Mouse (Mus musculus) monocyte, adult 2 months (primary cell): ENCODE results near the gene Pole3.

Experiments
- DNase-seq, 2 experiments: peaks; one replicate each; pipeline ENCODE4 v3.0.0; 2022; ENCODE audit warnings: low spot score in 2 of 2, low read depth in 1 of 2

Gene Pole3

DNA sequence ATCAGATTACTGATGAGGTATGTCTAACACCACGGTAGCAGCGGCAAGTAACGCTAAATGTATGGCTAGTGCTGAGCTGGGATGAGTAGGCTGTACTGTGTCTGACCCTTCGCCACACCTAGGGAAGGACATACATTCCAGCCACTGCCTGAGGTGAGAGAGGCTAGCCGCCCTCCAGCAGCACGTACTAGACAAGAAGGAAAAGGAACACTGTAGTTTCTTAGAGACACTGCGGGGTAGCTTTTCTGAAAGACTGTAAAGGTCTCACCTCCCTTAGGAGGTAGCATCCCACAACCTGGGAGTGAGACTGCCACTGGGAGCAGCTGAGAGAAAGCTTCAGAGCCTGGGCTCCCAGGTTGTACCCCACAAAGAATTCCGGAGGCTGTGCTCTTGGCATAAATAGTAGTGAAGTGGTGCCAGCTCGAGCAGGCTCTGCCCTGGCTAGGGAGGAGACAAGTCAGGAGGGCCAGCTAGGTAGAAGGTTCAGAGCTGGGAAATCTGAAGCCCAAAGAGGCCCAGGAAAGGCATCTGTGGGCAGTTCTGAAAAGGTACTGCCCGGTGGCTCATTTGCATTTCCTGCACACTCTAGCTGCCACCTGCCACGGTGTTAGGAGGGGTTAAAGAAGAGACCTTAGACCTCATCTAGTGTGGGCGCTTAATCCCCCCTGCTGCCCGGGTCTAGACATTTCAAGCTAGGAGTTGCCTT lies 6.3 kb downstream of the Pole3 start:
- DNase-seq, result no peak

DNA sequence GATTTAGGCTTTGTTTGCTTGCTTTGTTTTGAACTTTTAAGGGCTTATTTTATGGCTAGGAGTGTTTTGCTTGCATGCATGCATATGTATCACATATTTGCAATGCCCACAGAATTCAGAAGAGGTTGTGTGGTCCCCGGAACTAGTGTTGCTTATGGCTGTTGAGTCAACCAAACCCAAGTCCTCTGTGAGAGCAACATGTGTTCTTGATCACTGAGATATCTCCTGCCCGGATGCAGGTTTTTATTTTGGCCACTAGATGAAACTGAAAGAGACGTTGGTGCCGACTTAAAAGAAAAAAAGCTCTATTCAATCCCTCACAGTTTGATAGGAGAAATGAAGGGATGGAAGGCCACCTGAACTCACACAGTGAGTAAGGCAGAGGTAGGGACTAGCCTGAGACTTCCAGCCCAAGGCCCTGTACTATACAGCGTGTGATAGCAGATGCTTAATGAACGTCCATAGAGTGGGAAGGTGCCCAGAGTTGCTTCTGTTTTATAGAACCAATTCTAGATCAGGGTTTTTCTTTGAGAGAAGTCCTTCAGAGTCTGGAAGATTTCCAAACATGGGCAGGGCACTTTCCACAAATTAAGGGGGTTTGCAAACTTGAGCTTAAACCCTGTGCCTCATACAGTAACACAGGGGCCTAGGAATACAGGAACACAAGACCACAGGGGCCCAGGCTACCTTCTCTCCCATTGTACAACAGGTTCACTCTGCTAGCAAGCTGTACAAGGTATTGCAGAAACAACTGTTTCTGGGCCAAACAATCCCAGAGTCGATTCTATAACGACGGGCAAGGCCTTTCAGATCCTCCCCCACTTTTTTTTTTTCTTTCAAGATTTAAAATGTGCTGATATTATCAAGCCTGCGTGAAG lies 7.1 kb downstream of the Pole3 start:
- DNase-seq, result no peak

DNA sequence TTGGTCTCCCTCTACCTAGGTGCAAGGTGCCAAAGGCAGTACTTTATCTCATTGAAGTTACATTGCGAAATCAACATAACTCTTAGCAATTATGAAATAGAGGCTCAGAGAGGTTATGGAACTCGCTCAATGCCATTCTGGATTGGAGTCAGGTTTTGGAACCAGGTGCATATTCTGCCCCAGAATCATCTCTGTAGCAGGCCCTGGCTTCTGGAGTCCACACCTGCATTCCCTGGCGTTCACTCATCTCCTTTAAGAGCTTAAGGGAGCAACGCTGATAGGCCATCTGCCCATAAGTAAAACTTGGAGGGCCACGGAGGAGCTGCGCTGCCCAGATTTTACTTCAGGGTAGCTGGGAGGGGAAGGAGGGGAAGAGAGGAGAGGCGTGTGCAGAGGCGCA lies 7.8 kb downstream of the Pole3 start:
- DNase-seq, result no peak

DNA sequence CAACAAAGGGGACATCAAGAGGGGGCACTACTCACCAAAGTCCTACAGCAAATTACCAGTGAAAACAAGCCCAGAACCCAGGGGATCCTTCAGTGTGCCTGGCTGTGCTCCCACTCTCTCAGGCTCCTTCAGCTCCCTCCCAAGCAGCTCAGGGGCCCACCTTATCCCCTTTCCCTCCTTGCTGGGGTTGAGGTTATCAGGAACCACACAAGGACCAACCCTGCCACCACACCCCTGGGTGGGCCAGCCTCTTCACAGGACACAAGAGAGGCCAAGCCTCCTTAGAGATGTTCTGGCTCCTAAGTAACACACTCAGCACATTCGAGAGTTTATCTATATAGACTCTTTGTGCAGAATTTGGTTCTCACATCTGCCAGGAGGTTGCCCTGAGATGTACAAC lies 8.3 kb downstream of the Pole3 start:
- DNase-seq, result no peak

DNA sequence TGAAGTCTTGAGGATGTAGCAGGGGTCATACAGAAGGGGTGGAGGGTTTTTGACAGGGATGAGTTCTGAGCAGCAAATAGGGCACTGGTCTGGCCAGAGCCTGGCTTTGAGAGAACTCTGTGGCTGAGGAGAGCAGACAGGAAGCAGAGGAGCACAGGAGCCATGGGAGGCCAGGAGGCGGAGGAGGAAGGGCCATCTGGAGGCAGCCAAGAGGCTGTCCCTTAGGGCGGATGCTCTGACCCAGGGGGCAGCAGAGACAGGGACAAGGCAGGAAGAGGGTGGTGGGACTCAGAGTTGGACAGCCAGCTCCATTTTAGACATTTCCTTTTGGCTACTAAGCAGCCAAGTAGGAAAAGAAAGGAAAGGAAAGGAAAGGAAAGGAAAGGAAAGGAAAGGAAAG lies 8.8 kb downstream of the Pole3 start:
- DNase-seq, result no peak

DNA sequence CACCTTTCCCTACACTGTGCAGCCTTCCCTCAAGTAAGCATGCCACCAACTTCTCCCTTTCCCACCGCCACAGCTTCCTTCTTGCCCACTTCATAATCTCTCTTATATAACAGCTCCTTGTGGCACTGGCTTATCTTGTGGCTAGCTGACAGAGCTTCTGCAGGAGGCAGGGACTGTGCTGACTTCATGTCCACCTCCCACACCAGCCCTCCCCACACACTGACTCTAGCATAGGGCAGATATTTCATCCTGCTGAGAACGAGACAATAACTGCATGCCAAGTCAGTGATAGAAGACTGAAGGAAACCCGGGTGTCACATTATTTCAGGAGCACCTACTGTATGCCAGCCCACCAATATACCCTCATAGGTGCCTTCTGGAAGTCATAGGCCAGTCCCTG lies 9.4 kb downstream of the Pole3 start:
- DNase-seq, result no peak

DNA sequence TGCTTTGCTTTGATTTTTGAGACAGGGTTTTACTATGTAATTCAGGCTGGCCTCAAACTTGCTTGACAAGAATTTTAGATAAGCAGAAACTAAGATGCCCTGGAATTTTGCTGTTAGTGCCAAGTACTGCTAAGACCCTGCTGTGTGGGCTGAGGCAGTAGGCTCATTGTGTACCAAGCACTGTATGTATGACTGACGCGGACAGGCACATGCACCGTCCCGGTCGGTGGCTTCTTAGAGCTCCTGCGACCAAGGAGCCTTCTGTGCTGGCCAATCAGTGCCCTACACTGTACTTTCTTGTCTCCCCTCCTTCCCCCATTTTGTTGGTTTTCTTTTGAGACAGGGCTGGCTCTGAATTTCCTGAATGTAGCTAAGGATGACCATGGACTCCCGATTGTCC lies 9.9 kb downstream of the Pole3 start:
- DNase-seq, result no peak

DNA sequence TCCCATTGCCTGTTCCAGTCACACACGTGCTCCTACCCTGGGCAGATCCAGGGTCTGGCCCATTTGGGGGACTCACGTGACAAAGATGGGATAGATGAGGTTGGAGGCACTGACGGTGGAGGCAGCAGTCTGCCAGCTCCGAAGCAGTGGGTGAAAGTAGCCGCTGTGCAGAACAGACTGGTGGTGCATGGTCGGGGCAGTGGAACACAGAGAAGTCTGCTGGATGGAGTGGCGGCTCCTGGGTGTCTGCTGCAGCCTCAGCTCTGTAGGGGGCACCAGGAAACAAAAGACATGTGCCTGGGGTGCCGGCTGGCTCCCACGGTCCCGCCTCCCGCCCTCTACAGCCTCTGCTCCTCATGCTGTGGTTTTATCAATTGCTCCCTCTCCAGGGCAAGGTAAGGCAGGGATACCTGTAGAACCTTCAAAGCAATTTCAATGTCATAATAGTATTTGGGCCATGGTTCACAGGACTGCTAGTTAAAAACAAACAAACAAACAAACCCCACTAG lies 10.8 kb downstream of the Pole3 start:
- DNase-seq, result no peak

DNA sequence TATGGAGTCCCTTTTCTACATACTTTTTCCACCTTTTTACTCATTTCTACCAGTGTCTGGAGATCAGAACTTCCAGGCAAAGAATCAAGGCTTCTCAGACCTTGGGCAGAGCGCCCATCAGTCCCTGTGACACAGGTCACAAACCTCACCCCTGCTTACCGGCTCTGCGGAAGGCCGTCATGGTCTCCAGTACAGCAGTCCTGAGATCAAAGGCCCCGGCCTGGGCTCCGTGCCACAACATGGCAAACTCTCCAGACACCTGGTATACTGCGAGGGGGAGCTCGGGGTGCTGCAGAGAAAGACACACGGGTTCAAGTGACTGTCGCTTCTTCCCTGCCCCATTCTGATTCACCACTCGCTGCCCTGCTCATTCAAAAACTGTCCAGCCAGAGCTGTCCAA lies 14.9 kb downstream of the Pole3 start:
- DNase-seq, result no peak

DNA sequence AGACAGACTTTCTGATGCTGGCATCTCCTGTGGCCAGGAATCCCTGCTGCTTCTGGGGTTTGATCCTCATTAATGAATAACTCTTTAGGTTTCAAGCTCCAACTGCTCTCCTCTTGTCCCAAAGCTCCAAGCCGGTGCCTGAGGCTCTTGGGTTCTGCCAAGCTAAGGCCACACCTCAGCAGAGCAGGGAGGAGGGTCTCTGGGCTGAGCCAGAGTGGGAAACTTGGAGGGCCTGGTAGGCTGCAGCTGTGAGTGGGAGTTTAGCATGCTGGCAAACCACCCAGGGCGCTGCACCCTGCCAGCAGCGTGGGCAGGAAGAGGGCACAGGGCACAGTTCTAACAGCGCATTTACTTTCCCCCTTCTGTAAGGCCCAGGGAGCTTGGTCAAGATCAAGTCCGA lies 16.0 kb downstream of the Pole3 start:
- DNase-seq, result no peak

DNA sequence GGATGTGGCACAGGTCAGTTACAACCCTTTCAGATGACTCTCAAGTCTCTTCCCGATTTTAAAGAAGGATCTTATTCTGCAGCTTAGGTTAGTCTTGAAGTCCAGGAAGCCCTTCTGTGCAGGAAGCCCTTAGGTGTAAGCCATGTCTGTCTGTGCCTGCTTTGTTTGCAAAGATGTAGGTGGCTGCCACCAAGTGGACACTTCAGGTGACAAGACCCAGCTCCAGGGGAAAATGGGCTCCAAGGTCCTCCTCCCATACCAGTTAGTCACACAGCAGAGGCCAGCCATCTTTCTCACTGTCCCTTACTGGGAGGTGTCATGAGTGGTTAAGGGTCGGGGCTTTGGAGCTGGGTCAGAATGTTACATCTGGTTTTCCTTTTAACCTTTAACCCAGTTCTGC lies 18.1 kb downstream of the Pole3 start:
- DNase-seq, result no peak

DNA sequence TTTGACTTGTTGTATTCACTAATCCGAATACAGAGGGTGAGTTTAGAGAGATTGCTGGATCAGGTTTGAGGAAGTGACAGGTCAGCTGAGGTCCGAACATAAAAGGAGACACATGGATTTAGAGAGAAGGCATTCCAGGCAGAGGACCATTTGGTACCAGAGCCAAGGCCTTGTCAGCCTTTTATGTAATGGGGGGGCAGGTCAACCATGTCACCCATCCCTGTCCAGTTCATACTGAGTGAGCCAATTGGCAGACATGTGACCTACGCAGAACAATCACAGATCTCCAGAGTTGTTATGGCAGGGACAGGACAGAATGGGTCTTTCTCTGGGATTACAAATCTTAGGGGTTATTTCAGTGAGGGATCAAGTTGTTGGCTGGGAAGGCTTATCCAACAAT lies 18.9 kb downstream of the Pole3 start:
- DNase-seq, result no peak

DNA sequence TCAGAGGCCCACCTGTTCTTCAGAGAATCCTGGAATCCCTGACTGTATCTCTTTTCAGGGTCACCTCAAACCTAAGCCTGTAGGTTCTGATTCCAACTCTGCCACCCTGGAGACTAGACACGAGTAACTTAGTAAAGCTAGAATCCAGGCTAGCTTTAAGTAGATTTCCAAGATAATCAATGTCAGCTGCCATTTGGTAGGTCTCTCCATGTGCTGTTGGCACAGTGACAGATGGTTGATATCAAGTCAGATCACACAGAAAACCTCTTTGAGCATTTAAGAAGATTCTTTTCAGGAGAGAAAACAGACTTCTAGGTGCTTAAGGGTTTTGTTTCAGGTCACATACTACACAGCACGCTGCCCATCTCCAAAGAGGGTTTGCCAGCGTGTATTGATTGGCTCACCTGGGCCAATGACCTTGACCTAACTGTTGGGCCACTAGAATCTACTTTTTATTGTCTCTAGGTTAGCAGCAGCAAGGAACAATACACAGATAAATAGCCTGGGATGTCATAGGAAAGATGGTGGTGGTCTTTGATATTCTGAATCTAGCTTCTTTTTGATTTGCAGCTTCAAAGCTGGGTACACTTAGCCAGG lies 21.4 kb downstream of the Pole3 start, which contains the start of gene Hdhd3:
Hdhd3 (minus strand) TSS at position 94 of the 597 bp plus-strand sequence.
- no peak for DNase-seq

DNA sequence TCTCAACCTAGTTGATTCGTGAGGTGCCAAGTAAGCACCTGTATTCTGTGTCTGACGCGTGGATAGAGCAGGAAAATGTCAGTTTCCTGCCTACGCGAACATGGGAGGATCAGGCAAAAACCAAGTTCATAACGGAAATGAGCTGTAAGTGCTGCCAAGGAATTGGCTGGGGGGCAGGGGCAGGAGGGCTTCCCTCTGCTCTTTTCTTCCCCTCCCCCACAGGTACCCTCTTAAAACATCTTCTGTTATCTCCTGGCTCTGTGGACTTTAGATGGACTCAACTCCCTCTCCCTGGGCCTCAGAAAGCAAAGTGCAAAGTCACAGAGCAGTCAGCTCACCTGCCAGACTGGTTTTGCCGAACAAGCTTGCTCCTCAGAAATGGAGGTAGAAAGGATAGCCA lies 21.9 kb downstream of the Pole3 start:
- no peak for DNase-seq

DNA sequence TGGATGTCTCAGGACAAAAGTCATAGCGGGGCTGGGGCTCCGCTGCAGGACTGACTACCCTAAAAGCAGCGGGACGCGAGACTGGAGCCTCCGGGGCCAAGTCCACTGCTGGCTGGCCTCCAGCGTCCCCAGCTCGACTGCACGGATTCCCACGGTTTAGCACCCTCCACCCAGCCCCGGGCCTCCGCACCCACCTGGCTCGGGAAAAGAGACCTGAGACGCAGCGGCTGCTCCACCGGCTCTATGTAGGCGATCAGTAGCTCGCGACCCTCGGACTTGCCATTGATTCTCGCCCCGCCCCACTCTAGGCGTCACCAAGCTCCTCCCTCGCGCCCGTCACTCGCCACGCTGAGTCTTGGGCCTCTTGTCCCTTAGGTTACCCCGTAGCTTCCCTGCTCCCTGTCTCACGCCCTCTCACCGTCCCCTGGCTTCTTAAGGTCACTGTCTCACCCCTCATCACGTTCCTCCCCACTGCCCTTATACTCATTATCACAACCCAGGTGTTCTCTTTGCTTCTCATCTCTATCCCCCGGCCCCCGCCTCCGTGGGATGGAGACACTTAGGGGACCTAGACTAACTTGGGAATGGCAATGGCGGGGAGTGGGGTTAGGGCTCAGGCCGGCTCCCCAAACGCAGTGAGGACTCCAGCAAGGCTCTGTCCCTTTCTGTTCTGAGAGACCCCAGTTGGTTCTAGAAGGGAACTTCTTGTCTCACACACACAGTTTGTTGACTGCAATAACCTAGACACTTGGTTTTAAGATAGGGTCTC lies 22.7 kb downstream of the Pole3 start:
- peak; percentile 29 to 67 for DNase-seq

DNA sequence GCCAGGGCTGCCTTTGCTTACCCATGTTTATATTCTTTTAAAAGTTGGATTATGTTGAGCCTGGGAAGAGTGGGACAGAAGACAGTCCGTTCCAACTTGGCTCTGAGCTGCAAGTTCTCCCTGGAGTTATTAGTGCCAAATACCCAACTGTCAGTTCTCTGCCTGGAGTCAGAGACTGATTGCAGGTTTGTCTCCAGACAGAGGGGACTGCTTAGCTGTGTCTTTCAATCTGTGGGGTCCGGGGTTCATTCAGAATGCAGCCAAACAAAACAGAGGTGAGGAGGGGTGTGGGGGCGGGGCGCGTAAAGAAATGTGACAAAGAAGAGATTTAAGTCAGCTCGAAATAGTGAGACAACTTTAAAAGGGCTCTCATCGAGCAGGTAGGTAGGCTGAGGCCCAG lies 23.3 kb downstream of the Pole3 start:
- no peak for DNase-seq

DNA sequence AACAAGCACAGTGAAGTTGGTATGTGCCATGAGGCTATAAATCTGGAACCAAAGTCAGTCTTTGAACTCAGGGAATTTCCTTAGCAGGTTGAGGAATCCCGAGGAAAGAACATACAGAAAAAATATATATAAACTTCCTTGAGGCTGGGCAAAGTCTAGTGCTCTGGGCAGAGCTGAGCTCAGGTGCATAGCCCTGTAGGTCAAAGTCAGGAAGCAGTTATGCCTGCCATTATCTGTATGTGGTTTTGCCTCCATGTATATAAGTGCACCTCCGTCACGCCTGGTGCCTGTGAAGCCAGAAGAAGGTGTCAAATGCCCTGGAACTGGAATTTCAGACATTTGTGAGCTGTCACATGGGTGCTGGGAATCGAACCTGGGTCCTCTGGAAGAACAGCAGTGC lies 24.1 kb downstream of the Pole3 start:
- DNase-seq, result no peak

DNA sequence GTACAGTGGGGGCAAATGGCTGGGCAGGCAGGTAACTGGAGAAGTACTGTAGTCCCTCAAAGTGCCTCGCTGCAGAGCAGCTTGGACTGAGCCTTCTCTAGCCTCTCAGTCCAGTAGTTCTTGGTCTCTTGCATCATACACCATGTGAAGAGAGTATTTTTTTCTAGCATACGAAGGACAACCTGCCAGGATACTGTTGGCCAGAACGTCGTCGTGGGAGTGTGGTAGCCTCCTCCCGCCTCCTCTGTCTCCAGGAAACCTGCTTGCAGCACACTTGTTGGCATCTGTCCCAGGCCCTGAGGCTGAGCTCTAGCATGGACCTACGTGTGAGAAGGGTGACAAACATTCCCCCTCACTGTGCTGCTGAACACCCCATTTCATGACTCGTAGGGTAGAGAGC lies 28.1 kb downstream of the Pole3 start:
- DNase-seq, result no peak

DNA sequence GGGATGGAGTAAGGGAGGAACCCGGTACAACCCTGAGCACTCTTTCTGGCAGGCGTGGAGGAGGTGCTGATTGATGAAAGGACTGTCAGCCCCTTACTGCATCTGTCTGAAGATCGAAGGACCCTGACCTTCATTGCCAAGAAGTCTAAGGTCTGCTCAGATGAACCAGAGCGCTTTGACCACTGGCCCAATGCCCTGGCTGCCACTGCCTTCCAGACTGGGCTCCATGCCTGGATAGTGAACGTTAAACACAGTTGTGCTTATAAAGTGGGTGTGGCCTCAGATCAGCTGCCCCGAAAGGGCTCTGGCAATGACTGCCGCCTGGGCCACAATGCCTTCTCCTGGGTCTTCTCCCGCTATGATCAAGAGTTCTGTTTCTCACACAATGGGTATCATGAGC lies 28.9 kb downstream of the Pole3 start:
- DNase-seq, result no peak

DNA sequence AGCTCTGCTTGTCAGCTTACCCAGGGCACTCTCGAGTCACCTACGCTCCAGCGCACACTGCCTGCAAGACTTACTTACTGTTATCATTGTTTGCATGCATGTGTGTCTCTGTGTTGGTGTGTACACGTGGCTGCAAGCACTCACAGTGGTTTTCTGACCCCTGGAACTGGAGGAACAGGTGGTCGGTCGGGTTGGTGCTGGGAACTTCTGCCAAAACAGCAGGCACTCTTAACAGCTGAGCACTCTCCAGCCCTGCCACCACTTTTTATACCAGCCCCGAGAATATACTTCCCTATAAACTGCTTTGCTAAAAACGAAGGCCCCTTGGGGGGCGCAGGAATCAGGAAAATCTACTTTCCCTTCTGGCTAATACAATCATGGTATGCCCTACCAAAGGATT lies 30.6 kb downstream of the Pole3 start:
- DNase-seq, result no peak

DNA sequence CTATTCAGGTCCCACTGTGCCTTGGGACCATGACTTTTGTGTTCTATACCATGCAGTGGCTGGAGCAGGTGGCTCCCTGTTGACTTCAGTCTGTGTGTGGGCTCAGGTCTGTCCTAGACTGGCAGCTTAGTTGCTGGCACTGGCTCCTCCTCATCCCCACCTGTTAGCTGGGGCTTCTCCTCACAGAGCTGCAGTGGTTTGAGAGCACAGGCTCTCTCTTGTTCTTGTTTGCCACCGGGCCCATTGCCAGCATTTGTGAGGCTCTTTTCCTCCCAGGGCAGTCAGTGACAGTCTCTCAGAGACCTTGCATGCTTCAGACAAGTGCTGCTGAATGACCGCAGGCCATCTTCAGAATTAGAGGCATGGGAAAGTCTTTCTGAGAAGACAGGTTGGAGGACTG lies 32.2 kb downstream of the Pole3 start:
- DNase-seq, result no peak
